Mouse (Mus musculus) neural tube, embryonic 14.5 days (tissue): ENCODE results near the gene Vax1. TPM values are rescaled to one million over a fixed set of nuclear protein-coding genes. Genes with fewer than 3 reads are reported as not detected.

Experiments used
- ATAC-seq: fragments of 200-750 bp; cut with Nextera tagmentation; 2 replicates; pipeline ENCODE4 v1.8.0; 2017; ENCODE audit warnings: low read depth, mild to moderate bottlenecking, moderate TSS enrichment, moderate library complexity
- H3K27ac ChIP-seq: fragments of 300-500 bp; sonication (generic); 2 replicates; pipeline ENCODE4 v1.5.1; 2014; ENCODE audit warnings: low read depth, mild to moderate bottlenecking, control low read depth, low read length, moderate library complexity, mixed read lengths
- H3K27me3 ChIP-seq: fragments of 300-500 bp; sonication (generic); 2 replicates; pipeline ENCODE4 v1.6.1; 2014; ENCODE audit warnings: low read length; ENCODE audit not compliant: control insufficient read depth, insufficient read depth
- H3K36me3 ChIP-seq: fragments of 300-500 bp; sonication (generic); 2 replicates; pipeline ENCODE4 v1.6.1; 2014; ENCODE audit warnings: low read length, mixed read lengths; ENCODE audit not compliant: control insufficient read depth, insufficient read depth
- H3K4me1 ChIP-seq: fragments of 300-500 bp; sonication (generic); 2 replicates; pipeline ENCODE4 v1.6.1; 2014; ENCODE audit warnings: low read length; ENCODE audit not compliant: control insufficient read depth, insufficient read depth
- H3K4me2 ChIP-seq: fragments of 300-500 bp; sonication (generic); 2 replicates; pipeline ENCODE4 v1.6.1; 2014; ENCODE audit warnings: mild to moderate bottlenecking, low read depth, low read length, control low read depth
- H3K4me3 ChIP-seq: fragments of 300-500 bp; sonication (generic); 2 replicates; pipeline ENCODE4 v1.5.1; 2014; ENCODE audit warnings: low read depth, low read length, control low read depth, mixed read lengths
- H3K9ac ChIP-seq: fragments of 300-500 bp; sonication (generic); replicated peaks from 2 replicates; pipeline ENCODE4 v1.6.1; 2014; ENCODE audit warnings: low read depth, mild to moderate bottlenecking, control low read depth, low read length, mixed read lengths
- H3K9me3 ChIP-seq: fragments of 300-500 bp; sonication (generic); 2 replicates; pipeline ENCODE4 v1.6.1; 2016; ENCODE audit warnings: low read length; ENCODE audit not compliant: control insufficient read depth
- WGBS: fragments of 180-500 bp; shearing (Covaris S2); extraction: QIAGEN DNeasy Blood & Tissue Kit; methylation state at CpG from one replicate; pipeline ENCODE4 v1.1.7; 2014; 5-methylcytosine and 5-hydroxymethylcytosine counted together
- polyA plus RNA-seq: library from polyadenylated mRNA; unstranded; fragments of >200 nt; fragmentation: Nextera tagmentation; extraction: Ambion mirVana; gene quantifications from 2 replicates; pipeline ENCODE4 v1.2.1, GENCODE M21; 2014

The Vax1 gene
- polyA plus RNA-seq, 1 experiment from 2014 or later = not detected

DNA sequence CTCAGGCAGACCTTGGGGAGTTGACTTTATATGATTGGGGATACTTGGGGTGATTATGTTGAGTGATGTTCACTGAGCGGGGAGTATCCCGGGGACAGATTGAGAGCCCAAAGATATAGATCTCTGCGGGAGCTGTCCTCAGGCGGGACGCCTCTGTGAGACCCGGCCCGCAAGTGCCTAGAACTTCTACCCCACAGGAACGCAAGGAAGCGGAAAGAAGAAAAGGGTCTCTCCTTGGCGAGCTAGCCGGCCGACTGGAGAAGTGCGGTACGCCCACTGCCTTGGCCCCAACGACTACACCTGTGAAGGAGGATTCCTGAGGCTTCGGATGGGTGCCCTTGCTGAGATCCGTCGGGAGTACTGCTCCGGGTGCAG, 2.0 kb upstream of the Vax1 start:
- 1% methylated on average over 19 of the region's 19 CpGs for WGBS
- no peak overlapping the region for H3K4me2 ChIP-seq
- H3K9me3 ChIP-seq = no peaks in the 10 kb centered on the region
- no peak overlapping the region for H3K4me3 ChIP-seq
- no peak overlapping the region for H3K27ac ChIP-seq
- peaks cover 69% of the 10 kb centered on the region for H3K27me3 ChIP-seq
- H3K36me3 ChIP-seq = no peaks in the 10 kb centered on the region
- ATAC-seq = no peak; the same call in 1 of the 2 replicates
- no peak overlapping the region for H3K9ac ChIP-seq
- H3K4me1 ChIP-seq = no peaks in the 10 kb centered on the region; the same call in 1 of the 2 replicates

GRCm38 (mm10) chr19:59171151-59171870, 1.5 kb upstream of the Vax1 start:
- Histone ChIP-seq H3K4me3 (no peak overlapping the region), H3K9ac (no peak overlapping the region), H3K27me3 (peaks cover 72% of the 10 kb centered on the region), H3K36me3 (no peaks in the 10 kb centered on the region), H3K4me2 (no peak overlapping the region), H3K4me1 (peaks cover 5% of the 10 kb centered on the region; the same call in 1 of the 2 replicates), H3K9me3 (no peaks in the 10 kb centered on the region), H3K27ac (no peak overlapping the region)
- no peak for ATAC-seq
- under 1% methylated on average over 31 of the region's 38 CpGs for WGBS

DNA sequence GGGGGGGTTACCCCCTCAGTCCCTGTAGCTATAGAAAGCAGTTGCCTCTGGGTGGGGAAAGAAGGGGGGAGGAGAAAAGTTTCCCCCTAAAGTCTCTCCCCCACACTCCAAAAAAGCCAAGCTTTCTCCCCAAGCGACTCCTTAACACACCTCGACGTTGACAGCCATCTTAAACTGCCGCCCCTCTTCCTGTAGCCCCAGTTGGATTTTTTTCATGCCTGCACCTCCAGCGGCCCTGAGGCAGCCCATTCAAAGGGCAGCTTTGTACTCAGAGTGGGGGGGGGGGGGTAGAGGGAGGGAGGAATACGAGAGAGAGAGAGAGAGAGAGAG, 875 bp upstream of the Vax1 start:
- Histone ChIP-seq H3K4me3 (no peak overlapping the region), H3K27ac (no peak overlapping the region), H3K9ac (no peak overlapping the region), H3K9me3 (no peaks in the 10 kb centered on the region), H3K27me3 (peaks cover 68% of the 10 kb centered on the region), H3K4me1 (peaks cover 6% of the 10 kb centered on the region; the same call in 1 of the 2 replicates), H3K36me3 (no peaks in the 10 kb centered on the region), H3K4me2 (no peak overlapping the region)
- ATAC-seq = no peak
- 0% methylated on average over 6 of the region's 6 CpGs for WGBS

- H3K4me3 ChIP-seq = no peak overlapping the region
- peaks cover 6% of the 10 kb centered on the region; the same call in 1 of the 2 replicates for H3K4me1 ChIP-seq
- no peaks in the 10 kb centered on the region for H3K36me3 ChIP-seq
- no peaks in the 10 kb centered on the region for H3K9me3 ChIP-seq
- ATAC-seq = no peak
- peak overlapping the region; percentile 23 for H3K4me2 ChIP-seq
- WGBS = under 1% methylated on average over 65 of the region's 65 CpGs
- no peak overlapping the region for H3K9ac ChIP-seq
- H3K27ac ChIP-seq = no peak overlapping the region
- H3K27me3 ChIP-seq = peaks cover 64% of the 10 kb centered on the region
Observed at GRCm38 (mm10) chr19:59169143-59169935, 517 bp downstream of the Vax1 start.

DNA sequence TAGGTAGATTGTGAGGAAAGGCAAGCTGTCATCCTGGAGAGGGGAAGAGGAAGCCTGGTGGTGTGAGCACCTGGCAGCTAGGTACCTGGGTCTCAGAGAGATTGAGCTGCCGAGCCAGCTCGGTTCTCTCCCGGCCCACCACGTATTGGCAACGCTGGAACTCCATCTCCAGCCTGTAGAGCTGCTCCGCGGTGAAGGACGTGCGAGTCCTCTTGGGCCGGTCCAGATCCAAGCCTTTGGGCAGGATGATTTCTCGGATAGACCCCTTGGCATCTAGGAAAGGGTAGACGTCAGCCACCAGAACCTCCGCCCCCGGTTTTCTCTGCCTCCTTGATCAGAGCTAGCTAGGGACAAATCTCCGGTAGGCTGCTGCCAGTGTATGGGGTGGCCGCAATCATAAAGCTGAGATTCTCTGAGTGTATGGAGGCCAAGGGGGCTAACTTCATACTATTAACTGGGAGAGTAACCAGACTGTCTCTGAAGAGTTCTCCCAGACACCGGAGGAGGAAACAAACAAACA, 1.4 kb downstream of the Vax1 start:
- peaks cover 64% of the 10 kb centered on the region for H3K27me3 ChIP-seq

GRCm38 (mm10) chr19:59167871-59168270, 2.0 kb downstream of the Vax1 start:
- Histone ChIP-seq H3K4me2 (no peak overlapping the region), H3K27ac (no peak overlapping the region), H3K27me3 (peaks cover 65% of the 10 kb centered on the region), H3K36me3 (no peaks in the 10 kb centered on the region), H3K9me3 (no peaks in the 10 kb centered on the region), H3K4me1 (peaks cover 6% of the 10 kb centered on the region; the same call in 1 of the 2 replicates), H3K4me3 (no peak overlapping the region), H3K9ac (no peak overlapping the region)
- no peak for ATAC-seq
- whole genome bisulfite sequencing = 12% methylated on average over 5 of the region's 5 CpGs

More for the DNA sequence above, 1.4 kb downstream of the Vax1 start:
- Histone ChIP-seq H3K27ac (no peak overlapping the region), H3K36me3 (no peaks in the 10 kb centered on the region), H3K4me3 (no peak overlapping the region), H3K9me3 (no peaks in the 10 kb centered on the region), H3K4me1 (peaks cover 6% of the 10 kb centered on the region; the same call in 1 of the 2 replicates), H3K4me2 (no peak overlapping the region), H3K9ac (no peak overlapping the region)
- ATAC-seq = no peak
- WGBS = 2% methylated on average over 17 of the region's 17 CpGs

GRCm38 (mm10) chr19:59166879-59167278, 3.0 kb downstream of the Vax1 start:
- Histone ChIP-seq H3K27ac (no peak overlapping the region), H3K9me3 (no peaks in the 10 kb centered on the region), H3K9ac (no peak overlapping the region), H3K27me3 (peaks cover 64% of the 10 kb centered on the region), H3K36me3 (no peaks in the 10 kb centered on the region), H3K4me2 (peak overlapping the region; percentile 44; the same call in 1 of the 2 replicates), H3K4me3 (peak overlapping the region; percentile 23), H3K4me1 (peaks cover 6% of the 10 kb centered on the region; the same call in 1 of the 2 replicates)
- no peak for ATAC-seq
- WGBS = 2% methylated on average over 13 of the region's 13 CpGs

- H3K9ac ChIP-seq = no peak overlapping the region
- no peaks in the 10 kb centered on the region for H3K36me3 ChIP-seq
- H3K4me2 ChIP-seq = peak overlapping the region; percentile 44
- H3K4me3 ChIP-seq = peak overlapping the region; percentile 23
- peaks cover 65% of the 10 kb centered on the region for H3K27me3 ChIP-seq
- H3K9me3 ChIP-seq = no peaks in the 10 kb centered on the region
- no peak overlapping the region for H3K27ac ChIP-seq
- peaks cover 6% of the 10 kb centered on the region; the same call in 1 of the 2 replicates for H3K4me1 ChIP-seq
- peak; percentile 60; the same call in 1 of the 2 replicates for ATAC-seq
- WGBS = under 1% methylated on average over 54 of the region's 55 CpGs
Observed at GRCm38 (mm10) chr19:59166311-59166761, 3.5 kb downstream of the Vax1 start.

DNA sequence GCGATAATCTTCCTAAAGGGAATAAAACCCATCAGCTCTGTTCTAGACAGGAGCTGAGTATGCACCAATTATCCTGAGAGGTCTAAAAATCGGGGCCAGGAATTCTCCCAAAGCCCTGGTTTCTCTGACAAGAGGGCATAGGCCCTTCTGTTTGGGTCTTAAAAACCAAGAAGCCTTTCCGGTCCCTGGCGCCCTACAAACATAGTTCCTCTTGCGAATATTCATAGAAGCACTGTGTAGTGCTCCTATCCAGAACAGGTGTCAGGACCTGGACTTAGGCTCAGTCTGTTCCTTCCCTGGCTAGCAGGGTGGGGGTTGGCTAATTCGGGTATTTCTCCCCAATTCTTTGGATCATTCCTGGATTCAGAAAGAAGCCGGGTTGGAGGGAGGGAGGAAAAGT, 4.3 kb downstream of the Vax1 start:
- 5% methylated on average over 7 of the region's 7 CpGs for WGBS
- H3K4me1 ChIP-seq = peaks cover 6% of the 10 kb centered on the region; the same call in 1 of the 2 replicates
- H3K27ac ChIP-seq = no peak overlapping the region
- ATAC-seq = no peak
- no peaks in the 10 kb centered on the region for H3K36me3 ChIP-seq
- H3K27me3 ChIP-seq = peaks cover 71% of the 10 kb centered on the region
- no peaks in the 10 kb centered on the region for H3K9me3 ChIP-seq
- H3K9ac ChIP-seq = no peak overlapping the region
- H3K4me2 ChIP-seq = no peak overlapping the region
- H3K4me3 ChIP-seq = no peak overlapping the region
